Mouse (Mus musculus) midbrain, embryonic 16.5 days (tissue): ENCODE data around the gene St6galnac3. TPM values are rescaled to one million over a fixed set of nuclear protein-coding genes. Genes with fewer than 3 reads are reported as not detected.

ENCODE experiments used
- ATAC-seq: fragments of 200-750 bp; cut with Nextera tagmentation; 2 replicates; pipeline ENCODE4 v1.8.0; 2017; ENCODE audit warnings: moderate TSS enrichment
- H3K27ac ChIP-seq: fragments of 300-500 bp; sonication (generic); 2 replicates; pipeline ENCODE4 v1.5.1; 2014; ENCODE audit warnings: mild to moderate bottlenecking, low read length, mixed read lengths
- H3K27me3 ChIP-seq: fragments of 300-500 bp; sonication (generic); 2 replicates; pipeline ENCODE4 v1.6.1; 2014; ENCODE audit warnings: low read depth, low read length, mixed read lengths; ENCODE audit not compliant: control insufficient read depth, insufficient read depth
- H3K36me3 ChIP-seq: fragments of 300-500 bp; sonication (generic); 2 replicates; pipeline ENCODE4 v1.6.1; 2014; ENCODE audit warnings: mild to moderate bottlenecking, low read length, moderate library complexity, mixed read lengths; ENCODE audit not compliant: control insufficient read depth, insufficient read depth
- H3K4me1 ChIP-seq: fragments of 300-500 bp; sonication (generic); 2 replicates; pipeline ENCODE4 v1.6.1; 2014; ENCODE audit warnings: mild to moderate bottlenecking, low read length, mixed read lengths; ENCODE audit not compliant: control insufficient read depth, insufficient read depth
- H3K4me2 ChIP-seq: fragments of 300-500 bp; sonication (generic); 2 replicates; pipeline ENCODE4 v1.6.1; 2014; ENCODE audit warnings: mild to moderate bottlenecking, low read length, mixed read lengths
- H3K4me3 ChIP-seq: fragments of 300-500 bp; sonication (generic); 2 replicates; pipeline ENCODE4 v1.5.1; 2014; ENCODE audit warnings: low read depth, mild to moderate bottlenecking, low read length, moderate library complexity, mixed read lengths
- H3K9ac ChIP-seq: fragments of 300-500 bp; sonication (generic); 2 replicates; pipeline ENCODE4 v1.6.1; 2014; ENCODE audit warnings: low read depth, low read length, mixed read lengths
- H3K9me3 ChIP-seq: fragments of 300-500 bp; sonication (generic); replicated peaks from 2 replicates; pipeline ENCODE4 v1.6.1; 2014; ENCODE audit warnings: mild to moderate bottlenecking, low read length, mixed read lengths; ENCODE audit not compliant: control insufficient read depth, poor library complexity, severe bottlenecking
- WGBS: fragments of 180-500 bp; shearing (Covaris S2); extraction: QIAGEN DNeasy Blood & Tissue Kit; methylation state at CpG from one replicate; pipeline ENCODE4 v1.1.7; 2014; 5-methylcytosine and 5-hydroxymethylcytosine counted together
- polyA plus RNA-seq: library from polyadenylated mRNA; unstranded; fragments of >200 nt; fragmentation: Nextera tagmentation; extraction: Ambion mirVana; gene quantifications from 2 replicates; pipeline ENCODE4 v1.2.1, GENCODE M21; 2015

The St6galnac3 gene
- polyA plus RNA-seq, 1 experiment from 2014 or later = 19.1 TPM

DNA sequence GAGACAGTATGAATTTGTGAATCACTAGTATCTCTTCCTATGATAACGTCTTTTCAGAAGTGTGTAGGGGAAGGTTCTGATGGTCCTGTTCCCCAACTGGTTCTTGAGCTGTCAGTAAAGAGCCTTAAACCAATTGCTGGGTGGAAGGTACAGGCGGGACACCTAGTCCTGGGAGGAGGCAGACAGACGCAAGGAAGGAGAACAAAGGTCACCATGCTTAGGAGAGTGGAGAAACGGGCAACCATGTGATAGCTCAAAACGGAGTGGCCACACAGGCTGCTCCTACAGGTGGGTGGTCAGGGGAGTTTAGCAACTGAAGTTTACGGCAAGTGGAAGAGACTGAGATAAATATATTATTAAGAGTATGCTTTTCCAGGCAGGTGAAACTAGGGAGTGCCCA is 164.1 kb downstream of the St6galnac3 start:
- no peak overlapping the region for H3K4me3 ChIP-seq
- WGBS = 84% methylated on average over 6 of the region's 6 CpGs
- H3K4me1 ChIP-seq = no peaks in the 10 kb centered on the region; the same call in 1 of the 2 replicates
- H3K36me3 ChIP-seq = no peaks in the 10 kb centered on the region
- no peaks in the 10 kb centered on the region for H3K27me3 ChIP-seq
- no peak overlapping the region for H3K9ac ChIP-seq
- no peak overlapping the region for H3K4me2 ChIP-seq
- no peak overlapping the region for H3K27ac ChIP-seq
- H3K9me3 ChIP-seq = no peaks in the 10 kb centered on the region
- no peak for ATAC-seq

DNA sequence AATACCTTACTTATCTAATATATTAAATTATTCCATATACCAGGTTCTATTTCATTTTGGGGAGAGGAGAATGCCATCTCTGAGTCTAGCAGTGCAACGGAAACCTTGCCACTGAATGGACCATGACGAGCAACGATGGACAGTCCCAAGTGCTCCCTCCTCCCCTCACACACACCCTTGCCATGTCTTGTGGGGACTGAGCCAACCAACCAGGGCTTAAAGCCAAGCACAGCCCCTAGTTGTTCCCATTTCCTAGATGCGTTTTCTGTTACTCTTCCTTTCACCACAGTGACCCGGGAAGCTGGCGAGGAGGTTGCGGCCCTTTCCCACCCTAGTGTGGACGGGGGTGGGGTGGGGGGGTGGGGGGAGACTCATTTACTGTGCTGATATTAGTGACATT is 165.4 kb downstream of the St6galnac3 start:
- Histone ChIP-seq H3K4me2 (no peak overlapping the region), H3K9me3 (no peaks in the 10 kb centered on the region), H3K4me1 (no peaks in the 10 kb centered on the region), H3K36me3 (no peaks in the 10 kb centered on the region), H3K27ac (no peak overlapping the region), H3K27me3 (no peaks in the 10 kb centered on the region), H3K4me3 (no peak overlapping the region), H3K9ac (no peak overlapping the region)
- whole genome bisulfite sequencing = 86% methylated on average over 8 of the region's 8 CpGs
- no peak for ATAC-seq

DNA sequence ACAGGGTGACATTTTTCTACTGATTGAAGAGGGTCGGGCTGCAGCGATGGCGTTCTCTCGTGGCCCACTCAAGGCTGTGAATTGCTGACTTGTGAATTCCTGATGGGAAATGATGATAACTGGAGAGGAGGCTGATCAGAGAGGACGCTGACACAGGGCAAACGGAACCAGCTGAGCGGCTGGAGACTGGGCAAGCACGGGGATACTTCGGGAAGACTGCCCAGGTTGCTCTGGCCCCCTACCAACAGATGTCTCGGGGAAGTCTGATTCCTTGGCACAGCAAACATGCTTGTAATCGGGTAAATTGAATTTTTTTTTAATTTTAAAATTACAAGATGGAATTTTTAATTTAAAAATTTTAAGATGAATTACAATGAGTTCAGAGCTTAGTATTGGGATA is 168.4 kb downstream of the St6galnac3 start:
- H3K4me3 ChIP-seq = no peak overlapping the region
- no peak overlapping the region for H3K9ac ChIP-seq
- H3K27ac ChIP-seq = peak overlapping the region; percentile 3; the same call in 1 of the 2 replicates
- H3K36me3 ChIP-seq = no peaks in the 10 kb centered on the region
- WGBS = 68% methylated on average over 11 of the region's 11 CpGs
- 0 out of 2 replicates have a peak, but pooled peaks have one; percentile 36 for ATAC-seq
- H3K4me1 ChIP-seq = no peaks in the 10 kb centered on the region
- no peak overlapping the region for H3K4me2 ChIP-seq
- no peaks in the 10 kb centered on the region for H3K9me3 ChIP-seq
- H3K27me3 ChIP-seq = no peaks in the 10 kb centered on the region

DNA sequence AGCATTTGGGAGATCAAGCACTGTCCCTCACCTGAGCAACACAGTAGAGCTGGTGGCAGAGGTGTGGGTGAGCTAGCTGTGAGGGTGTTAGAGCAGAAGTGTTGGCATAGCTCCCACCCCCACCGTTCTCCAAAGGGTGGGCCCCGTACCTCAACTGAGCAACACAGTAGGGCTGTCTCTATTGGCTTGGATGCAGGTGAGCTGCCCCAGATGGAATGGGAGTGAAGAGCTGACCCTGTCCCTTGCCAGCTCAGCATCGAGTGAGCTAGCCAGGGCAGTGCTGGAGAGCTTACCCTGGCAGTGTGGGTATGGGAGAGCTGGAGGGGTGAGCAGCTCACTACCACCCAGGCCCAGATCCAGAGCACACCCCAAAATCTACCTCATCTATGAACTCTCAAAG is 171.3 kb downstream of the St6galnac3 start:
- Histone ChIP-seq H3K4me1 (no peaks in the 10 kb centered on the region; the same call in 1 of the 2 replicates), H3K9ac (no peak overlapping the region), H3K36me3 (no peaks in the 10 kb centered on the region), H3K9me3 (no peaks in the 10 kb centered on the region), H3K27ac (no peak overlapping the region), H3K4me2 (no peak overlapping the region), H3K4me3 (no peak overlapping the region), H3K27me3 (no peaks in the 10 kb centered on the region)
- WGBS = 95% methylated on average over 3 of the region's 3 CpGs
- 0 out of 2 replicates have a peak, but pooled peaks have one; percentile 28 for ATAC-seq

DNA sequence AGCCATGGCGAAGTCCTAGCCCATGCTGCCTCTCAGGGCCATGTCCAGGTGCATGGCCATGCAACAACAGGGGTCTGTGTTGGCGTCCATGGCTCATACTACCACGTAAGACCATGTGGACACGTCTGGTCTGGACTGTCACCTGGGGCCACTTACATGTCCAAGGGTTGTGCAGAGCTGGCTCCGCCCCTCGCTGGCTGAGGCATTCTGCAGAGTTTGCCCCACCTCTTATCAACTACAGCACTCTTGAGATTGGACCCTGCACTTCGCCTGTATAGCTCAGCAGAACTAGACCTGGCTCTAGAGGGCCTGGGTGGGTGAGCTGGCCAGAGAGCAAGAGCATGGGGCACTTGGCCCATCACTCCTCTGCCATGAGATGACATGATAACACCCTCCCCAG is 171.7 kb downstream of the St6galnac3 start:
- Histone ChIP-seq H3K4me3 (no peak overlapping the region), H3K9ac (no peak overlapping the region), H3K27me3 (no peaks in the 10 kb centered on the region), H3K4me2 (no peak overlapping the region), H3K27ac (no peak overlapping the region), H3K9me3 (no peaks in the 10 kb centered on the region), H3K36me3 (no peaks in the 10 kb centered on the region), H3K4me1 (no peaks in the 10 kb centered on the region; the same call in 1 of the 2 replicates)
- ATAC-seq = 0 out of 2 replicates have a peak, but pooled peaks have one; percentile 28
- WGBS = 100% methylated on average over 7 of the region's 7 CpGs

DNA sequence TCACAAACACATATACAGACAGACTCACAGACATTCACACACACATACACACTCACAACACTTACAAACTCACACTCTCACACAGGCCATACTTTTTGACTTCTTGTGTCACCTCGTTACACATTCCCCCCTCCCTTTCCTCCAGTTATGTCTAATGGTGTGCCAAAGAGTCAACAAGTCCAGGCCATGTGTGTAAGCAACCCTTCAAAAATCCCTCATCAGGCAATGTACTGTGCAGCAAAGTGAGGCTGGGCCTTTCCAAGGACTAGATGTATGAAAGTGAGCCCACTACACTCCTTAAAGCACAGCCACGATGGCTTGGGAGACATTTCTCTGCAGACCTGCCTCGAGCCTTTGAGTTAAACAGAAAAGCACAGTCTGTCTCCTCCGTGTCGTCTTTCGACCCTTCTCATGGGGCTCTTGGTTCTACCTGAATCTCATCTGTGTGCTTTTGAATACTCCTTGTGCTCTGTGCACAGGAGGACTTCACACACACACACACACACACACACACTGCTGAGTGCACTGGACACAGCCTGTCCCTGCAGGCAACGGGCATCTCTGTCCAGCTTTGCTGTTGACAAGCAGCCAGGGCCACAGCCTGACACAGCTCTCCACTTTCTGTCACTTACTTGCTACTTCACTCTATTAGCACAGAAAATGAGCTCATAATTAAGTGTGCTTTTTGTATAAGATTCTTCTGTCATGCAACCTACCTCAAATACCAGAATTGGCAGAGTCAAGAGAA is 177.9 kb downstream of the St6galnac3 start:
- Histone ChIP-seq H3K9ac (no peak overlapping the region), H3K4me1 (no peaks in the 10 kb centered on the region; the same call in 1 of the 2 replicates), H3K4me3 (no peak overlapping the region), H3K27me3 (no peaks in the 10 kb centered on the region), H3K4me2 (no peak overlapping the region), H3K36me3 (no peaks in the 10 kb centered on the region), H3K27ac (no peak overlapping the region), H3K9me3 (no peaks in the 10 kb centered on the region)
- no peak for ATAC-seq
- 78% methylated on average over 7 of the region's 7 CpGs for WGBS

DNA sequence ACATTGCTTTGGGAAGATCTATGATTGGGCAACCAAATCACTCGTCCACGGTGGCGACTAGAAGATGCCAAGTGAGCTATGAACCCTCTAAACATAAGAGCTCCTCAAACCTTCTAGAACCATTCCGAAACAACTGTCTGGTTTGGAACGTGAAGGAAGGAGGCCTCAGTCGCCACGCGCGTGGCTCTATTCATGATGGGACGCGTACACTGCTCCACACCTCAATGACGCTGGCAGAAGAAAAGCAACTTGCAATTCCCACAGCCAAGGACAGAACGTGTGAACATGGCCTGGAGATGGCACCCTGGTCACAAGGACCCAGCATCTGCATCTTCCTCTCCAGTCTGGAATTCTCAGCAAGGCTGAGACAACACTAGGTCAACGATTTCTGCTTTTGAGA is 185.1 kb downstream of the St6galnac3 start:
- Histone ChIP-seq H3K9me3 (no peaks in the 10 kb centered on the region), H3K27me3 (no peaks in the 10 kb centered on the region), H3K4me1 (no peaks in the 10 kb centered on the region), H3K9ac (no peak overlapping the region), H3K36me3 (no peaks in the 10 kb centered on the region), H3K4me3 (no peak overlapping the region), H3K27ac (no peak overlapping the region), H3K4me2 (no peak overlapping the region)
- 91% methylated on average over 14 of the region's 14 CpGs for WGBS
- no peak for ATAC-seq

DNA sequence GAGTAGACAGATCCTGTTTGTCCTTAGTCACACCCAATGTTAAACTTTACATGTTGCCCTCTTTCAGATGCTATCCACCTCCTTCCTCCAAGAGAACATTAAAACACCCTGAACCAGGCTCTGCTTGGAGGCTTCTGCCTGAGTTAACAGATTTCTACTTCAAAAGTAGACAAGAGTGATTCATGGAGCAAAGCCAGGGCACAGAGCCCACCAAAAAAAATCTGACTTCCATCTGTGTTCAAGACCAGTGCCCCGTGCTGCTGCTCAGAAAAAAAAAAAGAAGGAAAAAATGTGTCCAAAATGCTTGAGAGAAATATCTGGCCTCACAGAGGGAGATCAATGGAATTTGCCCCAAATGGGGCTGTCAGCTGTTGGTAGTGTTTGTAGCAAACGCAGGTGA is 186.6 kb downstream of the St6galnac3 start:
- no peak overlapping the region for H3K4me2 ChIP-seq
- H3K9me3 ChIP-seq = no peaks in the 10 kb centered on the region
- 47% methylated on average over 2 of the region's 2 CpGs for WGBS
- no peak for ATAC-seq
- H3K4me1 ChIP-seq = no peaks in the 10 kb centered on the region
- no peak overlapping the region for H3K9ac ChIP-seq
- H3K27ac ChIP-seq = no peak overlapping the region
- H3K27me3 ChIP-seq = no peaks in the 10 kb centered on the region
- H3K36me3 ChIP-seq = no peaks in the 10 kb centered on the region
- H3K4me3 ChIP-seq = no peak overlapping the region

DNA sequence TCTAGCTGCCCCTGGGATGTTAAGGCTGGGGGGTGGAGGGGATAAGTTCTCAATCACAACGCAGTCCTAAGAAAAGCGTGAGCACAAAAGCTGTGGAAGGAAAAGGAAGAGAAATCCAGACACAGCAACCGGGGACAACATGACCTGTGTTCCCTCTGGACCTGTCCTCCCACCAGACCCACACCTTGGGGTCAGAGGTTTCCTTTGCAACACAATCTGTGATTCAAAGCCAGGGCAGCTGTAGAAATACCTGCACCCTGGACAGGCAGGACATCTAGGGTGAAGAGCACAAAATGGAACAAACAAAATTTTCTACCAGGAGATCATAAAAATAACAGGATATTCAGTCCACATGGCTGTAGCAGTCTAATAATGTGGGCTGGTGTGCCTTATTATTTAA is 187.5 kb downstream of the St6galnac3 start:
- no peak for ATAC-seq
- H3K36me3 ChIP-seq = no peaks in the 10 kb centered on the region
- WGBS = 86% methylated on average over 3 of the region's 3 CpGs

More for the DNA sequence above, 187.5 kb downstream of the St6galnac3 start:
- no peak overlapping the region for H3K27ac ChIP-seq
- no peak overlapping the region for H3K9ac ChIP-seq
- no peak overlapping the region for H3K4me2 ChIP-seq
- H3K4me3 ChIP-seq = no peak overlapping the region
- H3K9me3 ChIP-seq = no peaks in the 10 kb centered on the region
- no peaks in the 10 kb centered on the region for H3K4me1 ChIP-seq
- H3K27me3 ChIP-seq = no peaks in the 10 kb centered on the region
